Mouse (Mus musculus): Measurements from ENCODE around the gene Slc35f4.

The Slc35f4 gene

DNA sequence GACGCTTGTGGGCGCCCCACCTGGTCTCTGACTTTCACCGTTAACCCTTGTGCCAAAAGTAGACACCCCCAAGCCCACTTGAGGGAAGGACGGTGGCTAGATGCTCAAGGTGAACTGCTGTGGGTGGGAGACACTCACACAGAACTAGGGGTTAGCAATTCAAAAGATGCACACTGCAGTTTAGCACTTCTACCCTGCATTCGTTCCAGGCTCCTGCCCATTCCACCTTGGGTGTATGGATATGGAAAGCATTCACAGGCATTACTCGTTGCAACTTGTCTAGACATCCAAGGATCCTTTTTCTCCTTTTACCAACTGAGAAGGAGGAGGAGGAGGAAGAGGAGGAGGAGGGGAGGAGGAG lies at the start of gene Slc35f4:
Gene Slc35f4, minus strand, starts transcription at position 116 of the 361 bp plus-strand sequence.
- peak; percentile 54 for ATAC-seq (ENCODE audit: low TSS enrichment)

DNA sequence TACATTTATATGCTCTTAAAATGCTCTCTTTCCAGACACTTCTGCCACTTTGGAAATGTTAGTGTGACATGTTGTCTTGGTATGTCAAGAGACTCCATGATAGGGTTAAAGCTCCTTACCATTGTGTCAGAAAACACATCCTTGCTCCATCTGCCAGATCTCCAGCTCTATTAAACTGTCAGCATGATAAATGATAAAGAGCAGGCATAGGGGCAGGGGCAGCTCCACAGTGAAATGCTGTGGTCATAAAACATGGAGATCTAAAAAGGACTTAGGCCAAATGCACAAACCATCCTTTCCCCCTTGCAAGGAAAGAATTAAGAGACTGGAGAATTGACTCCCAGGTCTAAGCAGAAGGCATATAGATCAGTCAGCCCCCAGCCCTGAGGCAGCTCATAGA lies 42.5 kb upstream of the Slc35f4 start:
- ATAC-seq (ENCODE audit: low TSS enrichment): no peak

DNA sequence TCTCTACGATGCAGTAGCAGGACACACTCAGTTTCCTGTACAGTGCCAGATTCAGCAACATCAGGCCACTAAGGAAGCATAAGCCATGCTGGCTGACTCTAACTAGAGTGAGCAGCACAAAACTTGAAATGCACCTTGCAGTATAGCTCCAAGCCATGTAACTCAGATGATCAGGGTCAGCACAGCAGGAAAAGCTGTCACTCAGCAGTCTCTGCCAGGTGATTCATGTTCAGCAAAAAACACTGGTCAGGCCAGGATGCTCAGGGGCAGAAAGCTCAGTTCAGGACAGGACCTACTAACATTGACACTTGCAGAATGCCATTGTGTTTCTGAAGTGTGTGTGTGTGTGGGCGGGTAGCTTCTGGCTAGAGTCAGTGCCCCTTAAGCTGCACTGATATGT lies 34.9 kb upstream of the Slc35f4 start:
- no peak for ATAC-seq (ENCODE audit: low TSS enrichment)

DNA sequence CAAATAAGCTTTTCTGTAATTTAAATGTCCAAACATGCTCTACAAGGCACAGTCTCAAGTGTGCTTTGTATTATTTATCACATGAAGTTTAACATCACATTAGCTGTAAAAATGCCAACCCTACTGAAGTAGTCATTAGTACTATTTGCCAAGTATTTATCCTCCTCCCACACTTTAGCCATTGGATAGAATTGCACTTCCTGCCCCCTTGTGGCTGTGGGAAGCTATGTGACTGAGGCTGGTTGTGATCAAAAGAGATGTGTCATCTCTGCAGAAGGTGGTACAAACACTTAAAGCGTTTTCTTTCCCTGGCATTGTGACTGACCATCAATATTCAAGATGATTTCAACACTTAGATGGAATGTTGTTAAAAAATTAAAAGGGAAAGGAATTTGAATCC lies 14.3 kb upstream of the Slc35f4 start:
- ATAC-seq (ENCODE audit: low TSS enrichment): no peak

DNA sequence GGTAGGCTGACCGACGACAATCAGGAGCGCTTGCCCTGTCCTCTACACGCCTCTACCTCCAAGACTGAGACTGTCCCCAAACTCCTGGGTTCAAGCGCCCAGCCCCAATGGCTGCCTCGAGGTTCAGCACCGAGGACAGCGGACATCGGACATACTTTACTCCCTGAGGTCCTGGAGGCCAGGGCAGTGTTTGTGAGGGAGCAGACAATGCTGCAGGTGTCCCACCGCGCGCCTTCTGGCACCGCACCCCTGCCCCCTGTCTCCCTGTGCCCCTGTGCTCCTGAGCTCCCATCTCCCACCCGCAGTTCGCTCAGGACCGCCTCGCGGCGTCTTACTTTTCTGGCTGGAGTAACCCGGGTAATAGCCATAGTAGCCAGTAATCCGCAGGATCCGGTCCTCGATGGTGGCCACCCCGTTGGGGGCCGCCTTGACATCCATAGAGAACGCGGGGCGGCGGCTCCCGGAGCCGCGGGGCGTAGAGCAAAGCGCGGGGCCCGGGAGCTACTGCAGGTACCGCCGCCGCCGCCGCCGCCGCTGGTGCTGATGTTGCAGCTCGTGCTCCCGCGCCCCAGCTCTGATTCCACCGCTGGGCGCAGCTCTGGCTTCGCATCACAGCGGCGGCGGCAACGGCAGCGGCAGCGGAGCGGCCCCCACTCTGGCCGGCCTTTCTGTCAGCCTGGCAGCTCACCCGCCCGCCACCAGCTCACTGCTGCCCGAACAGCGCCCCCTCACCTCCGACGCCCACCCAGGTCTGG lies 493 bp downstream of the Slc35f4 start:
- peak; percentile 69 for ATAC-seq (ENCODE audit: low TSS enrichment)

DNA sequence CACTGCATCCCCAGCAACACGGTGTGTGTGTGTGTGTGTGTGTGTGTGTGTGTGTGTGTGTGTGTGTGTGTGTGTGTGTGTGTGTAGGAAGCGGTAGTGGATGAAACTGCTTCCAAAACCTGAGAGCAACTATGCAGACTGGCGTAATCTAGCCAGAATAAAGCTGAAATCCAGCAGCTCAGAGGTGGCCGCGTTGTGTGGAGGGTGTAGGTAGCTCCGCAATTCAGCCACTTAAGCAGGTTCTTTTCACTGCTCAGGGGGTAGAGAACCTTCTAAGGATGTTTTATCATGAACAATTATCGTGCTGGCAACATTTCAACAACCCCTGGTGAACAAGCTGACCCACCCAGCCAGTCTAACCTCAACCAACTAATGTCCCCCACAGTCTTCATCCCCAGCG lies 1.2 kb downstream of the Slc35f4 start:
- ATAC-seq (ENCODE audit: low TSS enrichment): peak; percentile 51

DNA sequence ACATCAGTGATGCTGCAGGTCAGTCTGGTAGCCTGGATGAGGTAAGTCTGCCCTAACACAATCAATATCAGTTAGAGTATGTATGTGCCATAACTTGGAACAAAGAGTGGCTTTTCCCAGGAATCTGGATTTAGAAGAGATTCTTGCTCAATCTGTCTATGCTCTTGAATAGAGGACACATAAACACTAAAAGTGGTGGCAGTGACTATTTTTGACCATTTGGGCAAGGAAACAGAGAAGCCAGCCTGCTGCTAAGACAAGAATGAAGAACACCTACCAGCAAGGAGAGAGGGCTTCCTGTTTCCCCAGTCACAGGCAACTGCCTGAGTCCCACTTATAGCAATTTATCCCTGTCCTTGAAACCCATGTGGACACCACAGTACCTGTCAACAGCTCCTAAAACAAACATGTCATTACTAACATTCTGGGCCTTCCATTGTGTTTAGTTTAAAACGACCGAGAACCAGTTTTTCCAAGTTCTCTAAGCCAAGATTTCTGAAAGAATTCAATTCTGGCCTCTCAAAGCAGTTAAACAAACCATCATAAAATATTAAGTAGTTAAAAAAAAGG lies 10.7 kb downstream of the Slc35f4 start:
- peak; percentile 91 for ATAC-seq (ENCODE audit: low TSS enrichment)

DNA sequence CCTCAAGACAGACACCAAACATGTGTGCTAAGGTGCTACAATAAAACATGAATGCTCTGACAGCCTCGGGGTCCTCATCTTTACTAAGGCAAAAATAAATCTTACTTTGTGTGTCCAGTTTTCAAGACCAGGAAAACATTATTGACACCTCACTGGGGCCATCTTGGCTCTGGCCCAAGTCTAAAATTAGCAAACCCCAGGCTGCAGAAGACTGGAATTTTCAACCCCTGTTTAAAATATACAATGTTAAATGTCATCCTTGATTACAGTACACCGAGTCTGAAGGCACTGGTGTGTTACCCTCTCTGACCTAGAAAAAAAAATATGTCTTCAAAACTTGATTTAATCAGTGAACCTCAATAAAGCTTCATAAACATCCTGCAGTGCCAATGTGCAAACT lies 11.7 kb downstream of the Slc35f4 start:
- no peak for ATAC-seq (ENCODE audit: low TSS enrichment)

DNA sequence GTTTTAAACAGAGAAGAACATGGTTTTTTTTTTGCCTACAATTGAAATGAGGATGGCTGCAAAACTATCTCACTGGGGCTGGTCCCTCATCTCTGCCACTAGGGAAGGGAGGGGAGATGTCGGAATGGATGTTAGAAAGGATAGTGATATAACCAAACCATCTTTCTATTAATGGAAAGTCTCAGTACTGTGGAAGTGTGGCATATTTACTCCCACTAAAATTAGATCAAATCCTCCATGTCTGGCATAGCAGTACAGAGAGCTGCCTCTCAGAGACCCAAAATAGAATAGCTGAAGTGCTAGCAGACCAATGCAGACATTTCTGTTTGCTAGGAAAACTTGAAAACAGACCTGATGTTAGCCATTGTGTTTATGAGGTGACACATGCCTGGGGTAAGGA lies 30.7 kb downstream of the Slc35f4 start:
- ATAC-seq (ENCODE audit: low TSS enrichment): peak; percentile 84

DNA sequence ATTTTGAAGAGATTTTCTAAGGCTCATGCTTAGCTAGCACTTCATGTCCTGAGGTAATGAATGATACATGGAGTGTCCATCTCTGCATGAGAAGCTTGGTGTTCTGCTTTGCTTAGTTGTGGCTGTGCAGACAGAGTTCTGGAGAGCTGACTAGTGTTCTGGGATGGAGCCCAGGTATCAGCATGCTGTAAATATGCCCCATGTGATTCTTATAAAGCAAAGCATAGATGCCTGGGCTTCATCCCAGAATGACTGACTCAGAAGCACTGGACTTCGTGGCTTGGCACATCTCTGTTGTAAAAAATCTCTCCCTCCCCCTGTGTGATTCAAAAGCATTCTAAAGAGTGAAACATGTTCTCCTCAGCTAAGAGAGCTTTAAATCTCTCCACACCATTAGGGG lies 32.1 kb downstream of the Slc35f4 start:
- ATAC-seq (ENCODE audit: low TSS enrichment): peak; percentile 91

DNA sequence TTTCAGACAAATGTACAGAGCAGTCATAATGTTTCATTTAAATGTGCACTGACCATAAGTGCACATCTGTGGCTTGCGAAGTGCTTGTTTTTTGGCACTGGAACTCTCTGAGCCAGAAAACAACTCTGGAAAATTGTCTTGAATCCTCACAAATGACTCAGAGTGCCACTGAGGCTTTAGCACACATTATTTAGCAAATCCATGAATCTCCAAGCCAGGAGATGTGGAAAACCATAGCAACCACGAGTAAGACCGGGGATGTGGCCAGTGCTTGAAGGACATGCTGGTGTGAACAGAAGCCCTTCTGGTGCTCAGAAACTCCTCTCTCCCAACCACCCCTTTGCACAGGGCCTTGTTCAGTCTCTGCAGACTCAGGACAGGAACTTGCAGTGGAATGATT lies 33.3 kb downstream of the Slc35f4 start:
- no peak for ATAC-seq (ENCODE audit: low TSS enrichment)

DNA sequence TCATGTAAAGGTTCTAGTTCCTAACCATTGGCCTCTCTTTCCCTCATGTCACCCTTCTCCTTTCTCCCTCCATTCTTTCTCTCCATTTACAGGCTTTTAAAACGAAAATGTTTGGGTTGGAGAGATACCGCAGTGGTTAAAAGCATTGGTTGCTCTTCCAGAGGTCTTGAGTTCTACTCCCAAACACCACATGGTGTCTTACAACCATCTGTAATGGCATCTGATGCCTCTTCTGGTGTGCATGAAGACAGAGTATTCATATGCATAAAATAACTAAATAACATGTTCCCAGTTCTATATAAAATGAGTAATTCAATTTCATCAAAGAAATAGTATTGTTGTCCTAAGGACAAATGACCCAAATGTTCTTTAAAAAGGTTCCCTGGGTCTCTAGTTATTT lies 49.2 kb downstream of the Slc35f4 start:
- ATAC-seq (ENCODE audit: low TSS enrichment): no peak

DNA sequence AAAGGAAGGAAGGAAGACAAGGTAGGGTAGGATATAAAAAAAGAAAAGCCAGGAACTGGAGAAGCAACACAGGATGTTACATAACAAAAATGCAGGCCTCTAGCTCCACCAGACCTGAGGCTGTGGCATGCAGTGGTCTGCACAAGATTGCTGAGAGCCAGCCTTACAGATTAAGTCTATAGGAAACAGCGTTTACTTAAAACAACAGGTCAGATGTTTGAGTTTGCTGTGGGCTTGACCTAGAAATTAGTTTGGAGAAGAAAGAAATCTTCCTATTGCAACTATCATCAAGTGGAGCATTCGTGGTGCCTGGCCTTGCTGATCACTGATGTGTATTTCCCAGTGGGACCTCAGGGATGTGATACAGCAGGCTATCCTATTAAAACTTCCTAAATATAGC lies 64.1 kb downstream of the Slc35f4 start:
- no peak for ATAC-seq (ENCODE audit: low TSS enrichment)

DNA sequence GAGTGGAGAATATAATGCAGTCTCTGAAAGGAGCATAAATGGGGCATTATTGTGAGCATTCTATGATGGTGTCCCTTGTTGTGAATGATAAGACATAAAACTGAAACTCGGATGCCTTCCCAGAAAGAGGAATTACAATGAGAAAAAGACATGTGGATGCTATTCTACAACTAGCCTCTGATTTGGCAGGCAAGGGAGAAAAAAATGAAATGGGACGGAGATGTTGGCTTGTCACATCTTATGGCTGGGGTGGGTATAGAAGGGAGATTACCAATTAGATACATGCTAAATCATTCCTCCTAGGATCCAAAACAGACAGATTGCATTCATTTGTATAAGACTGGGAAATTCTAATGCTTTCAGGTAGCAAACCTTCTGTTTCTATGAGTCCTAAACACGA lies 65.0 kb downstream of the Slc35f4 start:
- peak; percentile 73 for ATAC-seq (ENCODE audit: low TSS enrichment)

DNA sequence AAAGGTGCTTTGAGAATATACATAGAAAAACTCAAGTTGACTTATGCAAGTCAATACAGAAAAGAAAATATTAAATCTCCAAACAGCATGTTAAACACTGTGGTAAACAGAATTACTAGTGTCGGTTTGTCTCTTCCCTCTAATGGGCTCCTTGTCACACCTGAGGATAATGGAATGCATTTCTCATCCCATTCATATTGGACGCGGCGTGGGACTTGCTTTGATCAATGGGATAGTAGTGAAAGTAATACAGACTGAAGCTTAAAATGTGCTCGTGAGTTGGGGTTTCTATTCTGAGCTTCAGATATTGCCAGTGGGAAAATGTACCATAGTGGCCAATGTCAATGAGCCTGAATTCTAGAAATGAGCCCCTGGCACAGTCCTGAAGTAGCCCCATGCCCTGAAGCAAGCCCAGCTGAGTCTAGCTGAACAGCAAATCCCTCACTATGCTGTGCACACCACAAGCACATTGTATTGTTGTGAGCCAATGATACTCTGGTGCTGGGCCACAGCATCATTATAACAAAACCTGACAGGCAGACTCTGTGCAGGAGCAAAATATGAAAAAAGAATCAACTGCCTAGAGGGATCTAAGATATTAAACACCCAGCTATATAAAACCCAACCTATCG lies 71.4 kb downstream of the Slc35f4 start:
- no peak for ATAC-seq (ENCODE audit: low TSS enrichment)

DNA sequence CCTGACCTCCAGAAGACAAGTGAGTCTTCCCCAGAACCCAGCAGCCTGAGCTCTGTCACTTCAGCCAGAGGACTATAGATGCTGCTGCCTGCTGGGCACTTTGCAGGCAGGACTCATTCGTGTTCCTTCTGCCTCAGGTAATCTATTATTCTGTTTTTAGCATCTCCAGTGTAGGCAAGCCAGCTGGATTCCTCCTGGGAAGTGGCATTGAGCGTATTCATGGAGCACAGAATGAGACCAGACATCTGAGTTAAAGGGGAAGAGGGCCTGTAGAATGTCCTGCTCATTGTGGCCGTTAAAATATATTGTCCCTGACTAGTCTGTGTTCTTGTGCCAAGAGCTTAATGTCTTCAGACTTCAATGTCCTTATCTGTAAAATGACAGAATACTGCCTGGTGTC lies 72.1 kb downstream of the Slc35f4 start:
- ATAC-seq (ENCODE audit: low TSS enrichment): no peak

DNA sequence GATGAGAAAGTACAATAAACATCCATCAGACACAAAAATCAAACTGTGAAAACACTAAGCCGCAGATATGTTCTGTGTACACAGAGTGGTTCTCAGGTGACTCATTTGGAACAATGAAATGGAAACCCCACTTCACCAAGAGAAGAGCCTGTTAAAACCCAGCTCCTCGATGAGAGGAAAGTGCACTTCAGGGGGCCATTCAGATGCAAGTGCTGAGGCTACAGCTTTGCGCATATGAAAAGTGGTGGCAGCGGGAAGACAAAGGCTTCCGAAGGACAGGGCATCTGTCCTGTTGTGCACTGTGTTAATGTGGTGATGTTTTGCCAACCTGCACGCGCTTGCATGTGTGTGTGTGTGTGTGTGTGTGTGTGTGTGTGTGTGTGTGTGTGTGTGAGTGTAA lies 78.2 kb downstream of the Slc35f4 start:
- no peak for ATAC-seq (ENCODE audit: low TSS enrichment)

DNA sequence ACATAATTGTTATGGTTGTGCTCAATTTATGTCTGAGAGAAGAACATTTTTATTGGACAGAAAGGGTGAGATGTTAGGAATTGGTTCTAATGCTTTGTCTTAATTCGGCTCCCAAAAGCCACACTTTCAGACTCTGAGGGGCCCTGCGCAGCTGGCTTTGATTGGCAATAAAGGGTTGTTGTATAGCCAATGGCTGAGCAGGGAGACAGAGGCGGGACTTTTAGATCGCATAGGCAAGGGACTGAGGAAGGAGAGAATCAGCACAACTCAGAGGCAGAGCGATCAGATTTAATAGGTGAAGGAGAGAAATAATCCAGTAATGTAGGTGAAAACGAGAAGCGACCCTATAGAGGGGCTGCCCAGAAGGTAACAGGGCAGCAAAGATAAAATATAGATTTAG lies 79.4 kb downstream of the Slc35f4 start:
- no peak for ATAC-seq (ENCODE audit: low TSS enrichment)

DNA sequence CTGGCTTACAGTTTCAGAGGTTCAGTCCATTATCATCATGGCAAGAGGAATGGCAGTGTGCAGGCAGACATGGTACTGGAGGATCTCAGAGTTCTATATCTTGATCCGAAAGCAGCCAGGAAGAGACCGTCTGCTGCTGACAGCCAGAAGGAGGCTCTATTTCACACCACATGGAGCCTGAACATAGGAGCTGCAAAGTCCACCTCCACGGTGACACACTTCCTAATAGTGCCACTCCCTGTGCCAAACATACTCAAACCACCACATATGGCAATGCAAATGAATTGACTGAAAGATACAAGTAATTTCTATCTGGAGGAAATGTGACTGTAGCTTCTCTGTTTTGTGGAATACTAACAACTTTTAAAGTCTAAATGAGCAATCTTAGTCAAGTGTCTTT lies 89.0 kb downstream of the Slc35f4 start:
- ATAC-seq (ENCODE audit: low TSS enrichment): peak; percentile 99

DNA sequence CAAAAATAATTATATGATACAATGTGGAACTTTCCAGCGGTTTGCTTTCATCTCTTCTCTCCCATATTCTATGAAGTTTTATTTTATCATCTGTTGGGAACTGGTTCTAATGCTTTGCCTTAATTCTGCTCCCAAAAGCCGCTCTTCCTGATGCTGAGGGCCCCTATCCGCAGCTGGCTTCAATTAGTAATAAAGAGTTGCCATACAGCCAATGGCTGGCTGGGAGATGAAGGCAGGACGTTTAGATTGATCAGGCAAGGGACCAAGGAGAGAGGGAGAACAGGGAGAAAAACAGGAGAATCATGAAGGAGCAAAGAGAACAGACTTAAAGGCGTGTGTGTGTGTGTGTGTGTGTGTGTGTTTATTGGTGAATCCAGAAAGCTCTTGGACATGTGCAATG lies 94.0 kb downstream of the Slc35f4 start:
- no peak for ATAC-seq (ENCODE audit: low TSS enrichment)

DNA sequence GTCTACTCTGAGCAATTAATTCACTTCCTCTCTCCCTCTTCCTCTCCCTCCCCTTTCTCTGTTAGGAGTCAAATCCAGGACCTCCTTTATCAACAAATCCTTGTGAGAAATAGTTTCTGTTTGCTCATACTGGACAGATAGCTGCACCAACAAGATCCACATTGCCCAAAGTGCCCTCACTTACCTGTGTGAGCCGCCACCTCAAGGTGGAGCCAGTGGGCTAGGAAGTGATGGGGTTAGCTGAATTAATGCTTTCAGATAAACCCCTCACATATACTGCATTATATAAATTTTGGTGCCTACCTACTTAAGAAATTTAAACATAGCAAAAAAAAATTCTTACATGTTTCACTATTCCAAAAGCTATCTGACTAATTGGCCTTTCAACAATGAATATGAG lies 133.4 kb downstream of the Slc35f4 start:
- no peak for ATAC-seq (ENCODE audit: low TSS enrichment)

DNA sequence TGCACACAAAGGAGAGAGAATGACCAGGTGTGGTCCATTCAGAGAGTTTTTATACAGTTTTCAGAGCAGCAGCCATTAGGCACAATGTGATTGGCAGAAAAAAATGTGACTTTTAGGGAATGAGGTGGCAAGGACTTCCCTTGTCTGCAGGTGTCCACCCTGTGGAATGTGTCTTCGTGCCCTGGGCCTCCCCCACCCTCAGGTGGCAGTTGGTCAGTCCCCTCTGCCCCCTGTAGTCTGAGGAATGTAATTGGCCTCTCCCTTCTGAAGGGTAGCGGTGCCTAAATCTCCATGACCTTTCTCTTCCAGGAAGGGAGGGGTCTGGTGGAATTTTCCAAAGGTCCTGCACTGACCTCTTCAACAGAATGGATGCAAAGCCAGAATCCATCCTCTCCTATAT lies 163.7 kb downstream of the Slc35f4 start:
- no peak for ATAC-seq (ENCODE audit: low TSS enrichment)

DNA sequence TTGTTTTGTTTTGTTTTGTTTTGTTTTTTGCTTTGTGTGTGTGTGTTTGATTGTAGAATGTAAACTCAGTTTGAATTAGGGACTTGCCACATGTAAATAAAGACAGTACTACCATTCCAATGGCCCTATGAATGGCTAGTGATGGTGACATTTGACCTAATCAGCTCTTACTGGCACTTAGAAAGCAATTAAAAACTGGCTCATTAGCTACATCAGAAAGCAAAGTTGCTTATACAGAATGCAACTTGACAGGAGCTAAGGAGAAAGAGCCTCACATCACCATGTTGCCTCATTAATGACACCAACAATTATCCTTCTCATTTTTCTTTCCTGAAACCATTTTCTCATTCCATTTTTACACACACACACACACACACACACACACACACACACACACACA lies 170.3 kb downstream of the Slc35f4 start:
- no peak for ATAC-seq (ENCODE audit: low TSS enrichment)

DNA sequence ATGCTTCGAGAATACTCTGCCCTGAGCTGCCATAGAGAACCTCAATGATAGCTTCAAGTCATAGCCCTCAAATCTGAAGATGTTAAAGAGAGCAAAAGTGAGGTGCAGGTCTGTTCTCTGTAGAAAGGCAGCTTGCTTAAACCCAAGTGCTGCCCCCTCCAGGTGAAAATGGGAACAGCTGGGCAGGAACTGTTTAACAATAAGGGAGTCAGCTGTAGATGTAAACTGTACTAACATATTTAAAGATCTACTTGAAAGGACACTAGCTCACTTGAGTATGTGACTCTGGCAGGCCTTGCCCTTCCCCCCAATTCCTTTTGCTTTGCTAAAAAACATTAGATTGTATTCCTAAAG lies 177.0 kb downstream of the Slc35f4 start:
- ATAC-seq (ENCODE audit: low TSS enrichment): 0 out of 2 replicates have a peak, but pooled peaks have one; percentile 17
